Mouse (Mus musculus): Measurements from ENCODE around the gene Ggta1.

GRCm38 (mm10) chr2:35502561-35502960 lies 39.5 kb upstream of the Ggta1 start:
- TF ChIP-seq CTCF (IDR thresholded peaks at IDR 0.05; ENCODE audit: insufficient read depth, low read depth, low read length) (no peak), POLR2A (IDR thresholded peaks at IDR 0.05; ENCODE audit: insufficient read depth, low read depth, low read length) (no peak)
